40 mouse cellular contexts compared by ENCODE assay signal in genomic region chr5:35427901-35428300, GRCm38 (mm10). TPM values are rescaled to one million over a fixed set of nuclear protein-coding genes. Genes with fewer than 3 reads are reported as not detected.
DNase-seq lines count a peak whose midpoint lies in the region; ATAC-seq lines count a peak whose summit lies in the region.
"Had no signal": no experiment of that assay in that cellular context is flagged by ENCODE, and none has a peak within 500 bp of the region (broad histone marks: within the 10 kb centered on the region; RNA-seq: fewer than 3 reads in every experiment).

No protein-coding gene starts in this region.

- H3K4me1 ChIP-seq in kidney, embryonic 14.5 days (ENCODE audit: control insufficient read depth, insufficient read depth, low read length) = no peaks in the 10 kb centered on the region
- H3K4me1 ChIP-seq in kidney, embryonic 16.5 days (ENCODE audit: insufficient read depth, low read length) = no peaks in the 10 kb centered on the region
- peaks cover 3% of the 10 kb centered on the region; the same call in 1 of the 2 replicates for H3K4me1 ChIP-seq in liver, embryonic 11.5 days (replicated peaks; ENCODE audit: control insufficient read depth, insufficient read depth, low read length)
- no peaks in the 10 kb centered on the region; the same call in none of the 2 replicates for H3K4me1 ChIP-seq in liver, embryonic 16.5 days (ENCODE audit: control insufficient read depth, low read depth, low read length)
- H3K4me1 ChIP-seq: forebrain, embryonic 15.5 days; heart, embryonic 15.5 days; limb, embryonic 12.5 days; midbrain, embryonic 15.5 days had no signal

- H3K36me3 ChIP-seq in kidney, embryonic 14.5 days (ENCODE audit: control insufficient read depth, insufficient read depth, low read length) = no peaks in the 10 kb centered on the region
- no peaks in the 10 kb centered on the region for H3K36me3 ChIP-seq in kidney, embryonic 16.5 days (ENCODE audit: insufficient read depth, low read length)
- H3K36me3 ChIP-seq in liver, embryonic 11.5 days (ENCODE audit: control insufficient read depth, insufficient read depth, low read length) = no peaks in the 10 kb centered on the region
- H3K36me3 ChIP-seq in liver, embryonic 16.5 days (ENCODE audit: control insufficient read depth, insufficient read depth) = no peaks in the 10 kb centered on the region
- H3K36me3 ChIP-seq: embryonic facial prominence, embryonic 12.5 days; forebrain, embryonic 10.5 days; forebrain, embryonic 15.5 days; heart, embryonic 10.5 days; heart, embryonic 15.5 days; limb, embryonic 12.5 days; midbrain, embryonic 10.5 days; midbrain, embryonic 15.5 days; neural tube, embryonic 12.5 days had no signal

- no peak for ATAC-seq in kidney, embryonic 14.5 days (ENCODE audit: low FRiP score, low TSS enrichment)
- no peak for ATAC-seq in kidney, embryonic 16.5 days (ENCODE audit: low FRiP score, low TSS enrichment)
- ATAC-seq in liver, embryonic 11.5 days (replicated peaks; ENCODE audit: low FRiP score) = peak; percentile 39; the same call in 1 of the 2 replicates
- peak; percentile 78 for ATAC-seq in liver, embryonic 16.5 days (ENCODE audit: low read depth)
- ATAC-seq in monocyte, adult 5-6 weeks (replicated peaks; ENCODE audit: insufficient number of reproducible peaks, low FRiP score, low TSS enrichment, poor library complexity, severe bottlenecking) = no peak
- ATAC-seq: activated CD4-positive, CD25-positive, alpha-beta regulatory T cell, adult 4 months; forebrain, embryonic 15.5 days; hindbrain, embryonic 16.5 days; midbrain, embryonic 15.5 days had no signal

- no peak overlapping the region for H3K9ac ChIP-seq in kidney, embryonic 14.5 days (ENCODE audit: low read depth, low read length)
- H3K9ac ChIP-seq in kidney, embryonic 16.5 days (replicated peaks; ENCODE audit: low read length) = no peak overlapping the region
- H3K9ac ChIP-seq in liver, embryonic 11.5 days (ENCODE audit: low read depth, low read length) = no peak overlapping the region
- H3K9ac ChIP-seq in liver, embryonic 16.5 days (ENCODE audit: low read depth, low read length) = no peak overlapping the region
- H3K9ac ChIP-seq: embryonic facial prominence, embryonic 12.5 days; forebrain, embryonic 15.5 days; heart, embryonic 15.5 days; limb, embryonic 12.5 days; midbrain, embryonic 15.5 days; neural tube, embryonic 12.5 days had no signal

- no peak overlapping the region for H3K4me3 ChIP-seq in kidney, embryonic 14.5 days (ENCODE audit: low read length)
- no peak overlapping the region for H3K4me3 ChIP-seq in kidney, embryonic 16.5 days (ENCODE audit: low read length)
- no peak overlapping the region for H3K4me3 ChIP-seq in liver, embryonic 11.5 days (ENCODE audit: low read depth, low read length)
- no peak overlapping the region for H3K4me3 ChIP-seq in liver, embryonic 16.5 days (ENCODE audit: low read depth, low read length)
- H3K4me3 ChIP-seq: embryonic facial prominence, embryonic 12.5 days; forebrain, embryonic 10.5 days; forebrain, embryonic 15.5 days; heart, embryonic 10.5 days; heart, embryonic 15.5 days; left cerebral cortex, adult 2 months; limb, embryonic 12.5 days; midbrain, embryonic 10.5 days; midbrain, embryonic 15.5 days; myocyte; neural tube, embryonic 12.5 days had no signal

- H3K4me2 ChIP-seq in kidney, embryonic 14.5 days (replicated peaks; ENCODE audit: low read depth, low read length) = no peak overlapping the region
- no peak overlapping the region for H3K4me2 ChIP-seq in kidney, embryonic 16.5 days (replicated peaks; ENCODE audit: low read depth, low read length)
- no peak overlapping the region for H3K4me2 ChIP-seq in liver, embryonic 11.5 days
- no peak overlapping the region for H3K4me2 ChIP-seq in liver, embryonic 16.5 days (ENCODE audit: low read depth, low read length)
- H3K4me2 ChIP-seq: embryonic facial prominence, embryonic 12.5 days; forebrain, embryonic 15.5 days; heart, embryonic 15.5 days; limb, embryonic 12.5 days; midbrain, embryonic 15.5 days; neural tube, embryonic 12.5 days had no signal

- no peaks in the 10 kb centered on the region for H3K9me3 ChIP-seq in kidney, embryonic 14.5 days (ENCODE audit: control insufficient read depth, low read length)
- H3K9me3 ChIP-seq in kidney, embryonic 16.5 days (ENCODE audit: low read length) = no peaks in the 10 kb centered on the region
- 0 out of 2 replicates have a peak, but pooled peaks cover 2% of the 10 kb centered on the region for H3K9me3 ChIP-seq in liver, embryonic 11.5 days (ENCODE audit: control insufficient read depth, low read length)
- no peaks in the 10 kb centered on the region for H3K9me3 ChIP-seq in liver, embryonic 16.5 days (replicated peaks; ENCODE audit: control insufficient read depth, low read length)
- H3K9me3 ChIP-seq: embryonic facial prominence, embryonic 12.5 days; forebrain, embryonic 10.5 days; forebrain, embryonic 15.5 days; heart, embryonic 10.5 days; heart, embryonic 15.5 days; limb, embryonic 12.5 days; midbrain, embryonic 15.5 days; neural tube, embryonic 12.5 days had no signal

- H3K27ac ChIP-seq in kidney, embryonic 14.5 days (ENCODE audit: low read depth, low read length) = no peak overlapping the region
- H3K27ac ChIP-seq in kidney, embryonic 16.5 days (ENCODE audit: low read length) = no peak overlapping the region
- H3K27ac ChIP-seq in liver, embryonic 11.5 days (ENCODE audit: low read depth, low read length) = no peak overlapping the region
- no peak overlapping the region for H3K27ac ChIP-seq in liver, embryonic 16.5 days (ENCODE audit: low read length)
- H3K27ac ChIP-seq: embryonic facial prominence, embryonic 12.5 days; forebrain, embryonic 10.5 days; forebrain, embryonic 15.5 days; heart, embryonic 10.5 days; heart, embryonic 15.5 days; left cerebral cortex, adult 2 months; limb, embryonic 12.5 days; midbrain, embryonic 10.5 days; midbrain, embryonic 15.5 days; neural tube, embryonic 12.5 days had no signal

- peak; percentile 39 for DNase-seq in kidney, adult 11 months
- DNase-seq in kidney, postnatal 25 days = peak; percentile 21 to 55
- DNase-seq in liver, embryonic 11.5 days (ENCODE audit: low spot score) = no peak
- no peak for DNase-seq in ovary, postnatal 10 days (ENCODE audit: low spot score)
- DNase-seq: adrenal gland, adult 8-10 months; cerebellum, adult 8-10 months; cerebellum, postnatal 25 days; gastrocnemius, postnatal 25 days; heart, adult 11 months; lung, adult 2 months; lung, postnatal 14 days; right cerebral cortex, postnatal 4 days; thymus, postnatal 4 days had no signal

- WGBS in kidney, embryonic 14.5 days = 57% methylated on average over 6 of the region's 6 CpGs
- 55% methylated on average over 6 of the region's 6 CpGs for WGBS in kidney, embryonic 16.5 days
- 60% methylated on average over 6 of the region's 6 CpGs for WGBS in liver, embryonic 11.5 days
- 50% methylated on average over 6 of the region's 6 CpGs for WGBS in liver, embryonic 16.5 days (ENCODE audit: insufficient replicate concordance)

- H3K27me3 ChIP-seq in kidney, embryonic 14.5 days (ENCODE audit: control insufficient read depth, insufficient read depth, low read length) = no peaks in the 10 kb centered on the region
- H3K27me3 ChIP-seq in kidney, embryonic 16.5 days (ENCODE audit: insufficient read depth, low read length) = no peaks in the 10 kb centered on the region
- no peaks in the 10 kb centered on the region for H3K27me3 ChIP-seq in liver, embryonic 11.5 days (replicated peaks; ENCODE audit: control insufficient read depth, insufficient read depth, low read length)
- H3K27me3 ChIP-seq in liver, embryonic 16.5 days (ENCODE audit: control insufficient read depth, insufficient read depth, low read depth, low read length) = no peaks in the 10 kb centered on the region
- H3K27me3 ChIP-seq: forebrain, embryonic 15.5 days; midbrain, embryonic 15.5 days had no signal

RNA-seq across cellular contexts. Expression of gene Hmx1, which starts 39.0 kb away (rescaled TPM):
- not detected in 2 replicates for polyA plus RNA-seq in kidney, embryonic 14.5 days (2014; fragmentation: Nextera tagmentation; extraction: Ambion mirVana)
- 0.19 TPM in 1 of 2 replicates, not detected in the other for polyA plus RNA-seq in kidney, embryonic 16.5 days (2015; fragmentation: Nextera tagmentation; extraction: Ambion mirVana)
- not detected in 2 replicates for polyA plus RNA-seq in liver, embryonic 11.5 days (2014; fragmentation: Nextera tagmentation; extraction: Ambion mirVana)
- not detected in 2 replicates for polyA plus RNA-seq in liver, embryonic 16.5 days (2015; fragmentation: Nextera tagmentation; extraction: Ambion mirVana)
- not detected in 3 replicates for total RNA-seq in monocyte, adult 5-6 weeks (2017)
- total RNA-seq: adrenal gland, adult 8-10 months; CH12.LX; gastrocnemius, adult 18-20 months; gastrocnemius, postnatal 25 days; heart, postnatal 25 days; layer of hippocampus, adult 18-20 months; layer of hippocampus, postnatal 10 days; left cerebral cortex, adult 2 months; left cerebral cortex, postnatal 25 days; megakaryocyte progenitor cell, adult 5-6 weeks had no signal
- polyA plus RNA-seq: activated CD4-positive, CD25-positive, alpha-beta regulatory T cell, adult 4 months; forebrain, embryonic 15.5 days; frontal cortex, adult 2 months; heart, embryonic 15.5 days; intestine, embryonic 14.5 days; lung, adult 2 months; midbrain, embryonic 15.5 days; myocyte; spleen, adult 2 months had no signal

Comparison
In these comparisons a context has a peak if more than half of its experiments do, and no peak if none do; other contexts are left out.
1. DNase-seq: peak in kidney, adult 11 months (single experiment) and kidney, postnatal 25 days (2 of 2); none in liver, embryonic 11.5 days (single experiment) and ovary, postnatal 10 days (single experiment).
2. ATAC-seq: peak in liver, embryonic 11.5 days (single experiment) and liver, embryonic 16.5 days (single experiment); none in kidney, embryonic 14.5 days (single experiment), kidney, embryonic 16.5 days (single experiment) and monocyte, adult 5-6 weeks (single experiment).